Mouse (Mus musculus) heart, adult 2 months (tissue): Measurements from ENCODE around the gene Megf6. TPM values are rescaled to one million over a fixed set of nuclear protein-coding genes. Genes with fewer than 3 reads are reported as not detected.

Experiments used
- DNase-seq, 2 experiments: peaks; one replicate each; pipeline ENCODE4 v3.0.0; 2021
- H3K27ac ChIP-seq: fragments of 200-600 bp; 2 replicates; pipeline ENCODE4 v1.8.1; 2022
- H3K27me3 ChIP-seq: fragments of 200-500 bp; 2 replicates; pipeline ENCODE4 v1.6.1; 2012; ENCODE audit warnings: mild to moderate bottlenecking, low read length, inconsistent platforms, mixed read lengths; ENCODE audit not compliant: control insufficient read depth, insufficient read depth
- H3K36me3 ChIP-seq: fragments of 200-500 bp; 2 replicates; pipeline ENCODE4 v1.6.1; 2012; ENCODE audit warnings: low read length, inconsistent platforms; ENCODE audit not compliant: control insufficient read depth, insufficient read depth
- H3K4me1 ChIP-seq: fragments of 200-500 bp; 2 replicates; pipeline ENCODE4 v1.6.1; 2011; ENCODE audit warnings: low read length; ENCODE audit not compliant: control insufficient read depth, insufficient read depth
- H3K4me3 ChIP-seq: fragments of 200-600 bp; 2 replicates; pipeline ENCODE4 v1.8.1; 2022
- H3K79me2 ChIP-seq: fragments of 200-500 bp; replicated peaks from 2 replicates; pipeline ENCODE4 v1.6.1; 2012; ENCODE audit warnings: mild to moderate bottlenecking, inconsistent platforms, low read length, moderate library complexity, mixed read lengths; ENCODE audit not compliant: control insufficient read depth, insufficient read depth
- H3K9ac ChIP-seq: fragments of 200-500 bp; 2 replicates; pipeline ENCODE4 v1.6.1; 2012; ENCODE audit warnings: low read depth, mild to moderate bottlenecking, control low read depth, inconsistent platforms, low read length, mixed read lengths
- CTCF ChIP-seq: fragments of 200-600 bp; IDR thresholded peaks from 2 replicates; pipeline ENCODE4 v1.8.1; 2022; ENCODE audit warnings: antibody characterized with exemption, mild to moderate bottlenecking, moderate library complexity
- EP300 ChIP-seq: fragments of 200-500 bp; IDR thresholded peaks from 2 replicates; pipeline ENCODE4 v1.6.1; 2011; ENCODE audit warnings: low read depth, low read length, control low read depth; ENCODE audit not compliant: insufficient read depth
- POLR2A ChIP-seq: fragments of 200-500 bp; IDR thresholded peaks from 2 replicates; pipeline ENCODE4 v1.6.1; 2011; ENCODE audit warnings: mild to moderate bottlenecking, low read depth, low read length, control low read depth; ENCODE audit not compliant: insufficient read depth
- WGBS: fragments of 180-500 bp; shearing (Covaris S2); methylation state at CpG from one replicate; pipeline ENCODE4 v1.1.7; 2018; 5-methylcytosine and 5-hydroxymethylcytosine counted together
- intact Hi-C: fragments of 180-260 bp; cut with DNase I; formaldehyde crosslinking; loops from one replicate; pipeline ENCODE4 v1.15.1; 2025
- polyA plus RNA-seq: library from polyadenylated mRNA; depleted of rRNA; stranded (reverse); fragments of >200 nt; gene quantifications from 2 replicates; pipeline ENCODE4 v1.2.3, GENCODE M21; 2012
- total RNA-seq, 2 experiments: library from RNA; stranded (reverse); gene quantifications; 2 replicates each; pipeline ENCODE4 v1.2.3; 2021

Megf6 gene
- total and polyA plus RNA-seq, 3 experiments, result 4.1 to 4.9 (median 4.3) TPM

GRCm38 (mm10) chr4:154249316-154249715 lies 78.8 kb downstream of the Megf6 start:
- Histone ChIP-seq H3K79me2 (no peaks in the 10 kb centered on the region), H3K4me3 (no peak overlapping the region), H3K36me3 (no peaks in the 10 kb centered on the region), H3K9ac (no peak overlapping the region), H3K27ac (no peak overlapping the region), H3K27me3 (no peaks in the 10 kb centered on the region), H3K4me1 (peaks cover 7% of the 10 kb centered on the region)
- intact Hi-C loops, result no loop called here
- WGBS, result 92% methylated on average over 8 of the region's 8 CpGs
- no peak for TF ChIP-seq CTCF
- TF ChIP-seq POLR2A, result no peak
- no peak for TF ChIP-seq EP300
- DNase-seq, result no peak

- WGBS, result 86% methylated on average over 20 of the region's 20 CpGs
- no peak for TF ChIP-seq CTCF
- no peak for TF ChIP-seq EP300
- no peak for TF ChIP-seq POLR2A
- no peak for DNase-seq
- intact Hi-C loops, result no loop called here
- Histone ChIP-seq H3K27ac (no peak overlapping the region), H3K36me3 (no peaks in the 10 kb centered on the region), H3K79me2 (no peaks in the 10 kb centered on the region), H3K27me3 (no peaks in the 10 kb centered on the region), H3K4me3 (no peak overlapping the region), H3K4me1 (no peaks in the 10 kb centered on the region), H3K9ac (no peak overlapping the region)
Observed at GRCm38 (mm10) chr4:154252537-154253255, 82.2 kb downstream of the Megf6 start.

GRCm38 (mm10) chr4:154260755-154261154 lies 90.2 kb downstream of the Megf6 start:
- intact Hi-C loops, result no loop called here
- TF ChIP-seq CTCF, result no peak
- no peak for TF ChIP-seq POLR2A
- no peak for TF ChIP-seq EP300
- WGBS, result 90% methylated on average over 5 of the region's 5 CpGs

GRCm38 (mm10) chr4:154262071-154262470 lies 91.5 kb downstream of the Megf6 start:
- no peaks in the 10 kb centered on the region for H3K36me3 ChIP-seq
- no peak overlapping the region for H3K27ac ChIP-seq
- no peak overlapping the region for H3K9ac ChIP-seq
- WGBS, result 40% methylated on average over 4 of the region's 4 CpGs
- H3K4me1 ChIP-seq, result no peaks in the 10 kb centered on the region
- no peaks in the 10 kb centered on the region for H3K79me2 ChIP-seq
- intact Hi-C loops, result no loop called here
- DNase-seq, result no peak
- no peaks in the 10 kb centered on the region for H3K27me3 ChIP-seq
- H3K4me3 ChIP-seq, result no peak overlapping the region
- TF ChIP-seq EP300 (no peak), POLR2A (no peak), CTCF (no peak)

More at GRCm38 (mm10) chr4:154260755-154261154, 90.2 kb downstream of the Megf6 start:
- Histone ChIP-seq H3K36me3 (no peaks in the 10 kb centered on the region), H3K27ac (no peak overlapping the region), H3K4me1 (no peaks in the 10 kb centered on the region), H3K27me3 (no peaks in the 10 kb centered on the region), H3K79me2 (no peaks in the 10 kb centered on the region), H3K9ac (no peak overlapping the region), H3K4me3 (no peak overlapping the region)
- no peak for DNase-seq

GRCm38 (mm10) chr4:154267511-154267910 lies 97.0 kb downstream of the Megf6 start:
- Histone ChIP-seq H3K36me3 (no peaks in the 10 kb centered on the region), H3K27me3 (no peaks in the 10 kb centered on the region), H3K79me2 (no peaks in the 10 kb centered on the region), H3K4me3 (no peak overlapping the region), H3K9ac (no peak overlapping the region), H3K4me1 (no peaks in the 10 kb centered on the region), H3K27ac (no peak overlapping the region)
- no peak for DNase-seq
- intact Hi-C loops, result no loop called here
- TF ChIP-seq EP300 (no peak), CTCF (no peak), POLR2A (no peak)
- 75% methylated on average over 6 of the region's 6 CpGs for WGBS

GRCm38 (mm10) chr4:154269520-154269919 lies 99.0 kb downstream of the Megf6 start:
- H3K4me1 ChIP-seq, result no peaks in the 10 kb centered on the region
- no peak overlapping the region for H3K4me3 ChIP-seq
- no peak overlapping the region for H3K27ac ChIP-seq
- no peak for DNase-seq
- no peak overlapping the region for H3K9ac ChIP-seq
- no peaks in the 10 kb centered on the region for H3K36me3 ChIP-seq
- WGBS, result 64% methylated on average over 10 of the region's 10 CpGs
- H3K27me3 ChIP-seq, result no peaks in the 10 kb centered on the region
- intact Hi-C loops, result no loop called here
- no peak for TF ChIP-seq POLR2A
- TF ChIP-seq EP300, result no peak
- no peak for TF ChIP-seq CTCF
- H3K79me2 ChIP-seq, result no peaks in the 10 kb centered on the region
